Mouse (Mus musculus) urinary bladder, postnatal 14 days (tissue): ENCODE data around the gene Doc2g.

Experiments
- DNase-seq: peaks from one replicate; pipeline ENCODE4 v3.0.0; 2021; ENCODE audit warnings: low spot score

Doc2g gene

DNA sequence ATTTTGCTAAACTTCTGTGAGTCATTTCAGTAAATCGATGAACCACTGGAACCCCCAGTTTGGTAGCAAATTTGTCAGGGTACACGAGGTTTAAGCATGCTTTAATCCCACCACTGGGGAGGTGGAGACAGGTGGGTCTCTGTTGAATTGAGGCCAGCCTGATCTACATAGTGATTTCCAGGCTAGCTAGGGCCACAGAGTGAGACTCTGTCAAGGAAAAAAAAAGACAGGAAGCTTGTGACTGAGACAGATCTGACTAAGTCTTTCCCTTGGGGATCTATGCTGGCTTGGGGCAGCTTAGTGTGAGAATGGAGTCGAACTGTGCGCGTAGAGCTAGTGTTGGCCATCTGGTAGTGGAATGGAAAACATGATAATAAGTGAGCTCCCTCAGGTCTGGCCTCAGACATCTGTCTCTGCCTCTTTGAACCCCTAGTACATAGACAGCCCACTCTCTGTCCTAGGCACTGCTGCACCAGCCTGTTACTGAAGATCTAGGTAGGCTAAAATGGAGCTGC, 49.5 kb downstream of the Doc2g start:
- no peak for DNase-seq

DNA sequence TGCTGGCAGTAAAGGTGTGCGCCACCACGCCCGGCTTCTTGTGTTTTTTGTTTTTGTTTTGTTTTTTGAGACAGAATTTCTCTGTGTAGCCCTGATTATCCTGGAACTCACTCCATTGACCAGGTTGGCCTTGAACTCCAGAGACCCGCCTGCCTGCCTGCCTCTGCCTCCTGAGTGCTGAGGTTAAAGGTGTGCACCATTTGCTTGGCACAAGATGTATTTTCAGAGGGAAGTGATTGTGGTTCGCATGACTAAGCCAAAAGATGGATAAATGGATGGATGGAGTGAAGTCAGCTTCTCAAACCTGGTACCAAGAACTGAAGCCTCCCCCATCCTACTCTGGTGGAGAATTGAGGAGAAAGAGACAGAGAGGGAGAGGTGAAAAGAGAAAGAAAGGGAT, 51.5 kb downstream of the Doc2g start:
- DNase-seq: no peak

DNA sequence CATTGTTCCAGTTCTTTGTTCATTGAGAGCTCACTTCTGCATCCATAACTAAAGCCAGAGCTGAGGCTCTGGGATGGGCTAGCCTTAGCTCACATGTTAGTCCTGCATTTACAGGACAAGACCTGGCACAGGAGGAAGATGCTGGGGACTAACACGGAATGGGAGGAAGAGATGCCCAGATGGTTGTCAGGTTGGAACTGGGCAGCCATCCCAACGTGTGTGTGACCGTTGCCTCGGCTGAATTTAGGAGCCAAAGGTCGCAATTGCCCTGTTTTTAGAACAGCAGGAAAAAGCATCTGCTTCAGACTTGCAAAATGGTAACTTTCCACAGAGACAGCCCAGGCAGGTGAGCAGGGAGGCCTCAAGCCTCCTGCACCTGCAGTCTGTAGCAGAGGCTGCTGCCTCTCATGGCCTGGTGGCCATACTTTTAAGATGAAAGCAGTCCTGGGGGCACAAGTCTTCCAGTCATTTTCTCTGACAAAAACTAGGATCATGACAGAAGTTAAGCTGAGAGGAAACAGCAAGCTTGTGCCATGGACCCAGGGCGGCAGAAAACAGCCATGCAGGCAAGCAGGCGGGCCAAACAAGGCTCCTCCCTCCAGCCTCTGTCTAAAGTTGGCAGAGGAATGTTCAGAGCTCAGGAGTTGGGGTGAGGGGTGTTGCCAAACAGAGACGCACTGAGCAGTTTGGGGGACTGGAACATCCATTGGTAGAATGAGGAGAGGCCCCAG, 52.3 kb downstream of the Doc2g start:
- no peak for DNase-seq

DNA sequence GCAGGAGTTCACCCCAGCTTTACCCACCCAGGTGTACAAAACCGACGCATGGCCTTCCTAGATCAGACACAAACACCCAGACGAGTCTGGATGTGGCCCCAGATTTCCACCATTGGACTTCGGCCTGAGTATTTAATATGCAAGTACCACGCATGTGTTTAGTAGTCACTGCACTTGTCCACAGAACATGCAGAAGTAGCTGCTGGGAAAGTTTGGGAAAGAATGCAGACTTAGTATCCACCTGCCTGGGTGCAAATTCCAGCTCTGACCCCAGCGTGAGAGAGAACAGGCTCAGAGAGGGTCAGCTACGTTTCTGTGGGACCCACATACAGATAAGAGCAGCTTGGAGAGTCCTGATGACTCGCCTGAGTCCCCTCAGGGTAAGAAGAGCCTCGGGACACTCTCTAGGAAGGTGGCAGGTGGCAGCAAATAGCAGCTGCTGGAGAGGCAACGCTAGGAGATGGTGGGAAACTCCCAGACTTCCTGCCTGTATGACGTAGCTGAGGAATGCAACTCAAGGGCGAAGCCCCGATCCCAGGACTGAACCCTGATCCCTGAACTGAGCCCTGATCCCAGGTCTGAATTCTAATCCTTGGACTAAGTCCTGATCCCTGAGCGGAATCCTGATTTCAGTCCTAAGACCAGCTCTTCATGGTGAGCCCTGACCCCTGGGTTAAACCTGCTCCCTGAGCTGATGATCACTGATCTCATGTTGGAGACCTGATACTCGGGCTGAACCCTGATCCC, 53.0 kb downstream of the Doc2g start:
- no peak for DNase-seq
